Mouse (Mus musculus) forebrain, embryonic 14.5 days (tissue): ENCODE measurements around the gene Lrp1. TPM values are rescaled to one million over a fixed set of nuclear protein-coding genes. Genes with fewer than 3 reads are reported as not detected.

Experiments
- ATAC-seq: fragments of 200-750 bp; cut with Nextera tagmentation; 2 replicates; pipeline ENCODE4 v1.8.0; 2017; ENCODE audit warnings: mild to moderate bottlenecking, moderate library complexity
- DNase-seq: peaks from one replicate; pipeline ENCODE4 v3.0.0-alpha.2; 2015; ENCODE audit warnings: low spot score
- H3K27ac ChIP-seq: fragments of 300-500 bp; sonication (generic); 2 replicates; pipeline ENCODE4 v1.5.1; 2014; ENCODE audit warnings: low read depth, mild to moderate bottlenecking, control low read depth, low read length, moderate library complexity
- H3K27me3 ChIP-seq: fragments of 300-500 bp; sonication (generic); replicated peaks from 2 replicates; pipeline ENCODE4 v1.6.1; 2014; ENCODE audit warnings: low read length, control low read depth, mixed read lengths; ENCODE audit not compliant: control insufficient read depth, insufficient read depth
- H3K36me3 ChIP-seq: fragments of 300-500 bp; sonication (generic); 2 replicates; pipeline ENCODE4 v1.6.1; 2014; ENCODE audit warnings: low read length, control low read depth; ENCODE audit not compliant: control insufficient read depth, insufficient read depth
- H3K4me1 ChIP-seq: fragments of 300-500 bp; sonication (generic); 2 replicates; pipeline ENCODE4 v1.6.1; 2014; ENCODE audit warnings: antibody characterized with exemption, low read length, control low read depth; ENCODE audit not compliant: control insufficient read depth, insufficient read depth
- H3K4me2 ChIP-seq: fragments of 300-500 bp; sonication (generic); 2 replicates; pipeline ENCODE4 v1.6.1; 2014; ENCODE audit warnings: mild to moderate bottlenecking, control low read depth, low read length
- H3K4me3 ChIP-seq: fragments of 300-500 bp; sonication (generic); 2 replicates; pipeline ENCODE4 v1.5.1; 2014; ENCODE audit warnings: low read depth, low read length, control low read depth
- H3K9ac ChIP-seq: fragments of 300-500 bp; sonication (generic); 2 replicates; pipeline ENCODE4 v1.6.1; 2014; ENCODE audit warnings: mild to moderate bottlenecking, low read length, control low read depth, moderate library complexity
- H3K9me3 ChIP-seq: fragments of 300-500 bp; sonication (generic); replicated peaks from 2 replicates; pipeline ENCODE4 v1.6.1; 2016; ENCODE audit warnings: low read length, control low read depth, mixed read lengths; ENCODE audit not compliant: control insufficient read depth
- WGBS: fragments of 180-500 bp; shearing (Covaris S2); extraction: QIAGEN DNeasy Blood & Tissue Kit; methylation state at CpG from one replicate; pipeline ENCODE4 v1.1.7; 2014; 5-methylcytosine and 5-hydroxymethylcytosine counted together
- polyA plus RNA-seq: library from polyadenylated mRNA; unstranded; fragments of >200 nt; fragmentation: Nextera tagmentation; extraction: Ambion mirVana; gene quantifications from 2 replicates; pipeline ENCODE4 v1.2.1, GENCODE M21; 2014

The Lrp1 gene
- polyA plus RNA-seq, 1 experiment from 2014 or later = 60.2 TPM

- H3K27ac ChIP-seq = no peak overlapping the region
- H3K4me3 ChIP-seq = no peak overlapping the region
- ATAC-seq (no peak), DNase-seq (no peak)
- H3K36me3 ChIP-seq = peaks cover 86% of the 10 kb centered on the region
- no peak overlapping the region for H3K4me2 ChIP-seq
- no peaks in the 10 kb centered on the region for H3K9me3 ChIP-seq
- peaks cover 2% of the 10 kb centered on the region; the same call in 1 of the 2 replicates for H3K4me1 ChIP-seq
- WGBS = 70% methylated on average over 13 of the region's 13 CpGs
- no peaks in the 10 kb centered on the region for H3K27me3 ChIP-seq
- H3K9ac ChIP-seq = no peak overlapping the region
Measured at GRCm38 (mm10) chr10:127542084-127542483, 78.9 kb downstream of the Lrp1 start.

GRCm38 (mm10) chr10:127541510-127541909, 79.4 kb downstream of the Lrp1 start:
- no peak overlapping the region for H3K27ac ChIP-seq
- ATAC-seq (no peak), DNase-seq (no peak)
- no peaks in the 10 kb centered on the region for H3K27me3 ChIP-seq
- 96% methylated on average over 8 of the region's 8 CpGs for WGBS
- H3K4me1 ChIP-seq = peaks cover 7% of the 10 kb centered on the region; the same call in 1 of the 2 replicates
- H3K4me3 ChIP-seq = no peak overlapping the region
- no peak overlapping the region for H3K4me2 ChIP-seq
- peaks cover 80% of the 10 kb centered on the region for H3K36me3 ChIP-seq
- no peaks in the 10 kb centered on the region for H3K9me3 ChIP-seq
- no peak overlapping the region for H3K9ac ChIP-seq

- no peak overlapping the region for H3K27ac ChIP-seq
- DNase-seq = peak; percentile 85
- WGBS = 27% methylated on average over 7 of the region's 7 CpGs
- H3K4me3 ChIP-seq = no peak overlapping the region
- no peak overlapping the region for H3K4me2 ChIP-seq
- H3K27me3 ChIP-seq = peaks cover 24% of the 10 kb centered on the region
- ATAC-seq = peak; percentile 47
- H3K4me1 ChIP-seq = peaks cover 31% of the 10 kb centered on the region
- H3K36me3 ChIP-seq = peaks cover 46% of the 10 kb centered on the region
- no peaks in the 10 kb centered on the region for H3K9me3 ChIP-seq
- H3K9ac ChIP-seq = 0 out of 2 replicates have a peak overlapping the region, but pooled peaks have one; percentile 3
Measured at GRCm38 (mm10) chr10:127537854-127538583, 82.9 kb downstream of the Lrp1 start.

- H3K9me3 ChIP-seq = no peaks in the 10 kb centered on the region
- no peak overlapping the region for H3K4me3 ChIP-seq
- no peak overlapping the region for H3K9ac ChIP-seq
- peaks cover 34% of the 10 kb centered on the region for H3K36me3 ChIP-seq
- DNase-seq (peak; percentile 88), ATAC-seq (peak; percentile 45)
- peaks cover 36% of the 10 kb centered on the region for H3K27me3 ChIP-seq
- 0 out of 2 replicates have a peak overlapping the region, but pooled peaks have one; percentile 33 for H3K27ac ChIP-seq
- no peak overlapping the region for H3K4me2 ChIP-seq
- H3K4me1 ChIP-seq = peaks cover 34% of the 10 kb centered on the region
- 12% methylated on average over 8 of the region's 8 CpGs for WGBS
Measured at GRCm38 (mm10) chr10:127536586-127537314, 84.2 kb downstream of the Lrp1 start.

GRCm38 (mm10) chr10:127534929-127535384, 86.0 kb downstream of the Lrp1 start:
- Histone ChIP-seq H3K4me3 (peak overlapping the region; percentile 42), H3K36me3 (peaks cover 17% of the 10 kb centered on the region), H3K27ac (0 out of 2 replicates have a peak overlapping the region, but pooled peaks have one; percentile 33), H3K27me3 (peaks cover 52% of the 10 kb centered on the region), H3K9ac (peak overlapping the region; percentile 70), H3K4me1 (peaks cover 49% of the 10 kb centered on the region), H3K4me2 (peak overlapping the region; percentile 66), H3K9me3 (no peaks in the 10 kb centered on the region)
- DNase-seq (no peak), ATAC-seq (no peak)
- WGBS = 0% methylated on average over 27 of the region's 30 CpGs

- peak within 1 kb of the TSS; percentile 42 for H3K4me3 ChIP-seq
- 0% methylated on average over 59 of the region's 78 CpGs for WGBS
- DNase-seq (no peak), ATAC-seq (no peak)
- peaks cover 10% of the 10 kb centered on the region for H3K36me3 ChIP-seq
- peak within 1 kb of the TSS; percentile 70 for H3K9ac ChIP-seq
- peak within 1 kb of the TSS; percentile 35; the same call in 1 of the 2 replicates for H3K27ac ChIP-seq
- H3K27me3 ChIP-seq = peaks cover 59% of the 10 kb centered on the region
- peak within 1 kb of the TSS; percentile 66 for H3K4me2 ChIP-seq
- H3K9me3 ChIP-seq = no peaks in the 10 kb centered on the region
- H3K4me1 ChIP-seq = peaks cover 54% of the 10 kb centered on the region
Measured at GRCm38 (mm10) chr10:127534036-127534928, 86.7 kb downstream of the Lrp1 start, which contains the start of gene Nxph4. Nxph4 (minus strand) TSS chr10:127534559.

GRCm38 (mm10) chr10:127531548-127531947, 89.4 kb downstream of the Lrp1 start:
- H3K36me3 ChIP-seq = no peaks in the 10 kb centered on the region
- H3K27me3 ChIP-seq = peaks cover 81% of the 10 kb centered on the region
- H3K9me3 ChIP-seq = no peaks in the 10 kb centered on the region
- DNase-seq (no peak), ATAC-seq (no peak)
- peak overlapping the region; percentile 45; the same call in 1 of the 2 replicates for H3K9ac ChIP-seq
- no peak overlapping the region for H3K27ac ChIP-seq
- peaks cover 60% of the 10 kb centered on the region for H3K4me1 ChIP-seq
- H3K4me3 ChIP-seq = peak overlapping the region; percentile 21
- peak overlapping the region; percentile 66 for H3K4me2 ChIP-seq
- WGBS = 1% methylated on average over 4 of the region's 4 CpGs

- DNase-seq (no peak), ATAC-seq (no peak)
- Histone ChIP-seq H3K4me3 (peak overlapping the region; percentile 21), H3K36me3 (no peaks in the 10 kb centered on the region), H3K27me3 (peaks cover 85% of the 10 kb centered on the region), H3K27ac (no peak overlapping the region), H3K9ac (peak overlapping the region; percentile 45), H3K9me3 (no peaks in the 10 kb centered on the region), H3K4me2 (peak overlapping the region; percentile 66), H3K4me1 (peaks cover 60% of the 10 kb centered on the region)
- WGBS = 2% methylated on average over 20 of the region's 25 CpGs
Measured at GRCm38 (mm10) chr10:127530945-127531344, 90.0 kb downstream of the Lrp1 start.
